Mouse (Mus musculus): ENCODE results near the gene Pomp.

Gene Pomp

DNA sequence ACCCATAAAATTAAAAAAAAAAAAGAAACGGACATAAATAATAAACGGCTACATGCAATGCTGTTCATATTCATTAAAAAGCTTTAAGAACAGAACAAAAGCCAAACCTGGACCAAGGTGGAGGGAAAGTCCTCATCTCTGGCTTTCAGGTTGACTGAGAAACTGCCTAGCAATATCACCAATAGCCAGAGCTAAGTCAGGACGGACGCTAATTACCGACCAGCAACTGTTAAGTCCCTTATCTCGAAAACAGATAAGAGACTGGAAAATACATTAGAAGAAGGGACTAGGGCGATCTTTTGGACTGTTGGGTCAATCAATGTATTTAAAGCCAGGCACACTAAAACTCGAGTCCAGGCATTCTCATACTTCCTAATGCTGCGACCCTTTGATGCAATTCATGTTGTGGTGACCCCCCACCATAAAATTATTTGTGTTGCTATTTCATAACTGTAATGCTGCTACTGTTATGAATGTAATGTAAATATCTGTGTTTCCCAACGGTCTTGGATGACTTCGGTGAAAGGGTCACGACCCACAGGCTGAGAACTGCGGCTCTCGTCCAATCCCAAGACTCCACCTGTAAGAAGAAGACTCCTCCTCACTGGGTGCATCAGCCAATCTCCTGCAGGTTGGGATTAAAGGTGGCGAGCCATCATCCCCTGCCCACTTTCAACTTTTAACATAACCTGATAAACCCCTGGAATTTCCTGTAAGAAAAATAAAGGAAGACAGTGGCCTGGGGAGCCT, 41.9 kb downstream of the Pomp start:
- DNase-seq (ENCODE audit: low read depth, low spot score), result no peak

DNA sequence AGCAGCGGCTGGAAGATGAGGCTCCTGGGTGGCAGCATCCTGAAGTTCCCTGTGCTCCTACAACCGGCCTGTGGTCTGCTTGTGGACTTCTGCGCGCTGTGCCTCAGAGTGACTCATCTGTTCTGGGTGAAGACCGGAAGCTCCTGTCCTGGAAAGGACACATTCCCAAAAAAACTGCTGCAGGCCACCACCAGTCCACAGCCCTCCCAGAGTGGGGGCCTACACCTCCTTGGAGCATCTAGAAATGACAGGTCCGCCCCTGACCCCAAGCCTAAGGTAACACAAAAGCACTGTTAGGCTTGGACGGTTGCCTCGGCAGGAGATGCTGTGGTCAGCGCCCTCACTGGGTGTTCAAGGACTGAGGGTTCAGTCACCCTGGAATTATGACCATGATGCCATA, 42.9 kb downstream of the Pomp start:
- DNase-seq (ENCODE audit: low read depth, low spot score), result no peak

DNA sequence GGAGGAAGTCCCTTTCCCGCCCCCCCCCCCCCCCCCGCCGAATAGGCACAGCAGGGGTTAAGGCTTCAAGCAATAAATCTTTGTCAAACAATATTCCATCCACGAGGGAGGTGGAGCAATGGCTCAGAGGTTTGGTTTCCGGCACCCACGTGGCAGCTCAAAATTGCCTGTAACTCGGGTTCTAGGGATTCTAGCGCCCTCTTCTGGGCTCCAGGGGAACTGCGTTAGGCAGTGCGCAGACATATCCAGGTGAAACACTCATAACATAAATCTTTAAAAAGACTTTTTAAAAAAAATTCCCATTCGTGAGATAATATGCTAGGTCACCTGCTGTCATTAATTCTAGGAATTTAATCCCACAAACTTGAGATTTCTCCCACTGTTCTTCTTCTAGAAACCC, 46.9 kb downstream of the Pomp start:
- no peak for DNase-seq (ENCODE audit: low read depth, low spot score)

DNA sequence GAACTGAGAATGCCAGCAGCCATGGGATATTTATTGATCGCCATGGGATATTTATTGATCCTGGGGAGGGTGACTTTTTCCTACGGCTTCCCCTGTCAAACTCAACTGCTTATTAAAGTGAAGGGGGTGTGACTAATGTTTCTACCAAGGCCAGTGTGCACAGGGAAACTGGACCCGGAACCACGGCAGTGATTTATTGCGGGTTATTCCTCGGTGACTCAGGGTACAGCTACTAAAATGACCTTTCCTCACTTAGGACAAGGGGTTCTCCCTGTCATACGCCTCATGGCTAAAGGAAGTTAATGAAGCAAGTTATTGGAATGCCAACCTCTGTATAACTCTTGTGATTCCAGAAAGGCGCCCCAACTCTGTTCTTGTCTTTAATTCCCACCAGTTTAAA, 47.6 kb downstream of the Pomp start:
- DNase-seq (ENCODE audit: low read depth, low spot score), result no peak

DNA sequence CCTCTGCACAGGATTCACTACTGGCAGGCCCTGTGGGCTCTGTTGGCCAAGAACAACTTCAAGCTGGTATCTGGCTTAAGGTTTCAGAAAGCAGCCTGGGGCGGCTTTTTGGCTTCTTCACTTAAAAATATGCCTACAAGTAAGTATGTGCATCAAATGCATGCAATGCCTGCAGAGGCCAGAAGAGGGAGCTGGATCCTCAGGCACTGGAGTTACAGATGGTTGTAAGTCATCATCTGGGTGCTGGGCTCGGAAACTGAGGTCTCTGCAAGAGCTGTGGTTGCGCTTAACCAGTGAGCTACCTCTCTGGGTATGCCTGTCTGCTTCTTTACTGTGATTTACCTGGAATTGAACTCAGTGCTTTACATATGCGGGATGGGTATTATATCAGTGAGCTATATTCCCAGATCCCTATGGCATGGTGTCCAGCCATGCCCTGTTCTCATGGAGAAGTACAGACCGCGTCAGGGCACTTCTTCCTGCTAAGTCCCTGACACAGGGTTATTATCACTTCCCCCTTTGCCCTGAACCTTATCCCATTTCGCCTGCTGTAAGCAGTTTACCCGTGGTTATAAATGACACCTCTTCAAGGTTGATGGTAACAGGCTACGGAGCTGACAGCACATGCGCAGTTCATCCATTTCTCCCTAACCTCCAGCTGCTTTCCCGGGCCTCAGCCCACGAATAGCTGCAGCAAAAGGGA, 50.7 kb downstream of the Pomp start:
- no peak for DNase-seq (ENCODE audit: low read depth, low spot score)

DNA sequence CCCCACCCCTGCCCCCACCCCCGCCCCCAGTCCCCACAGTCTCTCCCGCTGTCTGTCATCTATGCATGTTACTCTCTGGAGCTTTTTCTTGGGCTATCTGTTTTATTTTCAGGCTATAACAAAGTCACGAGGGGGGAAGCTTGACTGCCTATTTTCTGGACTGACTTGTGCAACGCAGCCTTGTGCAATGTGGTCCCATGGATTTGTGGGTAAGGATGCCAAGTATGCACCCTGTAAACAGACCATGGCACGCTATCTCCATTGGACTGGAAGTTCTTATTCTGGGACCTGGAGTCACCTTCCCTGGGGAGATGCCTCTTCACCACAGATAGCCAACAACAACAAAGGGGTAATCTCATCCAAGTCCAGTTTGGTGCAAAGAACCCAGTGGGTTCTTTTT, 51.5 kb downstream of the Pomp start:
- no peak for DNase-seq (ENCODE audit: low read depth, low spot score)

DNA sequence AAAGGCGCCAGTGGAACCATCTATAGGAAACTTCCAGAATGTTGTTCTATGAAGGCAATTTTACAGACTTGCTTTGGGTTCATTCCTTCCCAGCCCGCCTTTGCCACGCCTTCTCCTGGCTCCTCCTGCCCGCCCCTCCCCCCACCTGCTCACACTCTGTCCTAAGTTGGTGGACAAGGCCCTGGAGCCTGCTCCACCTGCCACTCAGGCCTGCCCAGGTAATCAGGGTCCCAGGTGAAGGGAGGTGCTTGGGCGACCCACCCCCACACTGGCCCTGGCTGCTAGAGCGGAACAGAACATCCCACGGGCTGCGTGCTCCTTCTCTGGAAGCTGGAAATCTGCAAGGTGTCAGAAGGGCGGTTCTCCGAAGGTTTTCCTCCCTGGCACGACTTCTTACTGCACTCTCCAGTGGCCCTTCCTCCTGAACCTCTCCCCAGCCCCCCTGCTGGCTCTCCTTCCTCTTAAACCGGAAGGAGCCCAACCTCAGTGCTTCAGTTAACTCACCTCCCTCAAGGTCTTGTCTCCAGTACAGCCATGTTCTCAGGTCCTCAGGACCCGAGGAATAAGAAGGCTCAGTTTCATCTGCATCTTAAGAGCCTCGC, 53.1 kb downstream of the Pomp start:
- no peak for DNase-seq (ENCODE audit: low read depth, low spot score)

DNA sequence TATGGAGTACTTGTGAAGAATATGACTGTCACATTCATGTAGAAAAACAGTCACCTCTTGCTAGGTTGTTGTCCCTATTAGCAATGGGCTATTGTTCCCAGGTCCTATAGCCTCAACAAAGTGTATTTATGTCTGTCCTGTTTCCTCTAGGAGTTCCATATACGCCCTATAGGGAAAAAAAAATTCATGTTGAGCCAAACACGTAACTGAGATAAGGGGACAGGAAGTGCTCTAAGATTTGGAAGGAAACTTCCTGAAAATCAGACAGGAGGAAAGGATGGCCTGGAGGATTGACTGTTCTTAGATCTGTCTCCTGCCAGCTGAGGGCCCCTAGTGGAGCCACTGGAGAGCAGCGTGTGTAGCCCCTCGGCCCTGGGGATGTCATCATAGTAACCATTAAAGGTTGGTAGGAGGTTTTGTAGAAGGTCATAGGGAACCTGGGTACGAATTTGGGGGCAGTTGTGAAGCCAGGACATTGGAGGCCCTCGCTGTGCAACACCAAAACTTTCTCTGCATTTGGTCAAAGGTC, 54.8 kb downstream of the Pomp start:
- no peak for DNase-seq (ENCODE audit: low read depth, low spot score)

DNA sequence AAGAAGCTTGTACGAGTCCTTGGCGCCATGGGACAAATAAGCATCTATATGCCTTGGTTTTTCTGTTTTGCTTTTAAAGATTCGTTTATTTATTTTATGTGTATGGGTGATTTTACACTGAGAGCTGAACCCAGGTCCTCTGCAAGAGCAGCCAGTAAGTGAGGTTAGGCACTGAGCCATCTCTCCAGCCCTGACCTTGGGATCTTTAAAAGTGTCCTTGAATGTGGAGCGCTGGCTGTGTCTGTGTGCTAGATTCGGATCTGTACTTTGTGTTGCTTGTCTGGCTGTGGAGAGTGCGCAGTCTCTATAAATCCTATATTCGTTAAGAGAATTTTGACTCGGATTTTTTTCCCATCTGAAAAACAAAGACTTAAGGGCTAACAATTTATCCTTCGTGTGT, 55.9 kb downstream of the Pomp start:
- no peak for DNase-seq (ENCODE audit: low read depth, low spot score)

DNA sequence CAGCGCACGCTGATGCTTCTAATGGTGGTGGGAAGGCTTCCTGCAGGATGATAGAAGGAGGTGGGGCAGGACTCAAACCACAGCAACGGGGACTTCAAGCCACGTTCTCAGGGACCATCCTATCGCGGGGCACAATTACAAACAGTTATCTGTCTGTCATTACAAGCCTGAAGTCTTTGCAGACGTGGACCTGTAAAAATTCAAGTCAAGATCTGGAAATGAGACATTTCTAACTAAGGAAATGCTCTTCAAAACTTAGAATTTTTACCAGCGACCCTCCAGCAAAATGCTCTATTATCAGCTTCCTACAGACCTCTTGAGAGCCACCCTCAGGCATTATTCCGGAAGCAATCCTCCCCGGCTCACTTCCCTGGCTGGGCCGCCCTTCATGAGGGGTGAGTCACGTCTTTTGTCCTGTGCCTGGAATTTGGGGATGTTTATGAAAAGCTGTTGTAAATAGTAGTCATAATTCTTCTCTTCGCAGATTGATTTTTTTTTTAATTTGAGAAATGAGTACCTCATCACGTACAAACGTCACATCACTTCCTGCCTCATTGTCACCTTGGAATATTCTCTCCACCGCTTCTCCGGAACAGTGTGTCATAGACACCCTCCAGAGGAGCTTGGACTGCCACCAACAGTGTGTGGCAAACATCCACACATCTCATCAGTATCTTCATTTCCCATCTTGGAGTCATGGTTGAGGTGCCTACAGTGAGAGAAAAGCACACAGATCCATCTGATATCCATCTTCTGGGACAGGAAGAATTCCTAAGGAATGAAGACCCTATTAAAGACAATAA, 58.0 kb downstream of the Pomp start:
- DNase-seq (ENCODE audit: low read depth, low spot score), result no peak

DNA sequence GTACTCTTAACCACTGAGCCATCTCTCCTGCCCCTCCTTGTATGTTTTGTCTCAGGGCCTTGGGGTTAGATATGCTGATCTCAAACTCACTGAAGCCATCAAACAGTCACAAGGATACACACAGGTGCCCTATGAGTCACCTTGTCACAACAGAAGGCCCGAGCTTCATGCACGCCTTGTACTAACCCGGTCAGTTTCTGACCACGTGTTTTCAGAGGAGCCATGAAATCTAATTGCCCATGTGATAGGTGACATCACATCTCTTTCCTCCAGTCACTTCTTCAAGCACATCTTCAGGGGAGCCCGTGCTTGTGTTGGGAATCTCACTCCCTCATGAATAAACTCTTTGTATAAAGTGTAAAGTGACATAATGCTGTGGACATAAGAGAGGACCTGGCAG, 64.4 kb downstream of the Pomp start:
- no peak for DNase-seq (ENCODE audit: low read depth, low spot score)
